Mouse (Mus musculus) ZHBTc4 (cell line): ENCODE measurements around the gene Scrn3.
A peak's percentile ranks its signal among the peaks of the same experiment; 100 is the strongest.

Experiments used
- DNase-seq: peaks from one replicate; pipeline ENCODE4 v3.0.0-alpha.2; 2011; ENCODE audit warnings: low read depth, low spot score

Gene Scrn3

GRCm38 (mm10) chr2:73380298-73380975, 68.0 kb downstream of the Scrn3 start:
- no peak for DNase-seq

GRCm38 (mm10) chr2:73385172-73385571, 72.8 kb downstream of the Scrn3 start:
- DNase-seq, result no peak

GRCm38 (mm10) chr2:73385641-73386355, 73.4 kb downstream of the Scrn3 start:
- DNase-seq, result no peak

- peak; percentile 99 for DNase-seq
Observed at GRCm38 (mm10) chr2:73386356-73387046, 74.1 kb downstream of the Scrn3 start, which contains the start of gene Gpr155. TSS of gene Gpr155 (minus strand) at chr2:73386572.
